In genomic region chr6:137131349-137131748, GRCm38 (mm10) we compare ENCODE assay signal across 18 mouse cellular contexts. TPM values are rescaled to one million over a fixed set of nuclear protein-coding genes. Genes with fewer than 3 reads are reported as not detected.
"Had no signal": no experiment of that assay in that cellular context is flagged by ENCODE, and none has a peak within 500 bp of the region (broad histone marks: within the 10 kb centered on the region; RNA-seq: fewer than 3 reads in every experiment).

No protein-coding gene starts in this region.

- H3K36me3 ChIP-seq: limb, embryonic 12.5 days; midbrain, embryonic 15.5 days; neural tube, embryonic 12.5 days had no signal

- H3K27me3 ChIP-seq: limb, embryonic 12.5 days; midbrain, embryonic 15.5 days; neural tube, embryonic 12.5 days had no signal

- H3K4me3 ChIP-seq: left cerebral cortex, adult 2 months; limb, embryonic 12.5 days; midbrain, embryonic 15.5 days; neural tube, embryonic 12.5 days had no signal

- H3K9ac ChIP-seq: limb, embryonic 12.5 days; liver, embryonic 14.5 days; midbrain, embryonic 15.5 days; neural tube, embryonic 12.5 days had no signal

- H3K4me2 ChIP-seq: limb, embryonic 12.5 days; midbrain, embryonic 11.5 days; midbrain, embryonic 15.5 days; neural tube, embryonic 12.5 days had no signal

- DNase-seq: kidney, adult 8-10 months; kidney, postnatal 25 days; lung, adult 18-20 months; lung, postnatal 36 days; retina, postnatal 1 day; right cerebral cortex, postnatal 4 days; spleen, adult 18-20 months; thymus, postnatal 36 days had no signal

- H3K9me3 ChIP-seq: limb, embryonic 12.5 days; midbrain, embryonic 15.5 days; neural tube, embryonic 12.5 days had no signal

- H3K27ac ChIP-seq: left cerebral cortex, adult 2 months; limb, embryonic 12.5 days; liver, embryonic 14.5 days; midbrain, embryonic 15.5 days; neural tube, embryonic 12.5 days had no signal

- ATAC-seq: lung, postnatal 0 days; midbrain, embryonic 15.5 days had no signal

RNA-seq across cellular contexts. Expression of gene Rerg, which starts 38.9 kb away (rescaled TPM):
- total RNA-seq: megakaryocyte, adult 5-6 weeks; monocyte, adult 5-6 weeks; neutrophil, adult 5-6 weeks had no signal
